Mouse (Mus musculus): ENCODE data around the gene Sez6l.

GRCm38 (mm10) chr5:112552786-112553185 lies 24.2 kb downstream of the Sez6l start:
- TF ChIP-seq CTCF (conservative IDR thresholded peaks at IDR 0.05; ENCODE audit: low read length) (no peak), POU5F1 (IDR thresholded peaks at IDR 0.05; ENCODE audit: borderline replicate concordance, low read length) (no peak), NANOG (IDR thresholded peaks at IDR 0.05; ENCODE audit: borderline replicate concordance, low read length) (no peak)
